Mouse (Mus musculus): ENCODE data around the gene Carmil2. TPM values are rescaled to one million over a fixed set of nuclear protein-coding genes. Genes with fewer than 3 reads are reported as not detected.

Gene Carmil2
- 2.1 and 3.3 TPM in 2 replicates for polyA plus RNA-seq (2014; fragmentation: Nextera tagmentation; extraction: Ambion mirVana)

GRCm38 (mm10) chr8:105685796-105686308 is at the start of gene Carmil2:
Gene Carmil2 (plus strand): TSS chr8:105686274.
- no peak within 1 kb of the TSS for H3K27ac ChIP-seq (ENCODE audit: low read depth, low read length)
- H3K9me3 ChIP-seq (ENCODE audit: control insufficient read depth, low read length): no peaks in the 10 kb centered on the region
- H3K9ac ChIP-seq (ENCODE audit: low read length): 0 out of 2 replicates have a peak within 1 kb of the TSS, but pooled peaks have one; percentile 9
- WGBS: 15% methylated on average over 26 of the region's 26 CpGs
- DNase-seq (ENCODE audit: low spot score, missing footprints) (peak; percentile 93), ATAC-seq (ENCODE audit: low FRiP score) (peak; percentile 40; the same call in 1 of the 2 replicates)
- H3K27me3 ChIP-seq (ENCODE audit: control insufficient read depth, insufficient read depth, low read length): no peaks in the 10 kb centered on the region; the same call in 1 of the 2 replicates
- H3K4me2 ChIP-seq: no peak within 1 kb of the TSS
- H3K36me3 ChIP-seq (ENCODE audit: control insufficient read depth, insufficient read depth, low read length): peaks cover 11% of the 10 kb centered on the region
- H3K4me1 ChIP-seq (ENCODE audit: control insufficient read depth, insufficient read depth, low read length): no peaks in the 10 kb centered on the region
- no peak within 1 kb of the TSS for H3K4me3 ChIP-seq (ENCODE audit: low read depth, low read length)

GRCm38 (mm10) chr8:105636963-105637510 is 49.0 kb upstream of the Carmil2 start, which contains the start of gene Agrp:
Gene Agrp (minus strand): TSS chr8:105637393.
- 0% methylated on average over 60 of the region's 63 CpGs for WGBS
- DNase-seq (ENCODE audit: low spot score, missing footprints): peak; percentile 97

GRCm38 (mm10) chr8:105637601-105638041 is 48.5 kb upstream of the Carmil2 start:
- H3K4me2 ChIP-seq: peak overlapping the region; percentile 70
- H3K9ac ChIP-seq (ENCODE audit: low read length): peak overlapping the region; percentile 100
- peak overlapping the region; percentile 94 for H3K4me3 ChIP-seq (ENCODE audit: low read depth, low read length)
- H3K4me1 ChIP-seq (ENCODE audit: control insufficient read depth, insufficient read depth, low read length): peaks cover 14% of the 10 kb centered on the region
- no peaks in the 10 kb centered on the region for H3K27me3 ChIP-seq (ENCODE audit: control insufficient read depth, insufficient read depth, low read length)
- peak overlapping the region; percentile 100 for H3K27ac ChIP-seq (ENCODE audit: low read depth, low read length)
- DNase-seq (ENCODE audit: low spot score, missing footprints) (peak; percentile 94), ATAC-seq (ENCODE audit: low FRiP score) (no peak)
- H3K9me3 ChIP-seq (ENCODE audit: control insufficient read depth, low read length): no peaks in the 10 kb centered on the region
- WGBS: under 1% methylated on average over 11 of the region's 11 CpGs
- no peaks in the 10 kb centered on the region for H3K36me3 ChIP-seq (ENCODE audit: control insufficient read depth, insufficient read depth, low read length)

More at GRCm38 (mm10) chr8:105636963-105637510, 49.0 kb upstream of the Carmil2 start, which contains the start of gene Agrp:
- H3K9ac ChIP-seq (ENCODE audit: low read length): peak within 1 kb of the TSS; percentile 100
- H3K4me2 ChIP-seq: peak within 1 kb of the TSS; percentile 93
- no peaks in the 10 kb centered on the region for H3K27me3 ChIP-seq (ENCODE audit: control insufficient read depth, insufficient read depth, low read length)
- H3K4me1 ChIP-seq (ENCODE audit: control insufficient read depth, insufficient read depth, low read length): peaks cover 14% of the 10 kb centered on the region
- no peaks in the 10 kb centered on the region for H3K9me3 ChIP-seq (ENCODE audit: control insufficient read depth, low read length)
- peak; percentile 46 for ATAC-seq (ENCODE audit: low FRiP score)
- peak within 1 kb of the TSS; percentile 100 for H3K27ac ChIP-seq (ENCODE audit: low read depth, low read length)
- peak within 1 kb of the TSS; percentile 94 for H3K4me3 ChIP-seq (ENCODE audit: low read depth, low read length)
- H3K36me3 ChIP-seq (ENCODE audit: control insufficient read depth, insufficient read depth, low read length): no peaks in the 10 kb centered on the region

- H3K4me2 ChIP-seq: peak overlapping the region; percentile 70; the same call in 1 of the 2 replicates
- H3K4me3 ChIP-seq (ENCODE audit: low read depth, low read length): peak overlapping the region; percentile 94; the same call in 1 of the 2 replicates
- no peak for ATAC-seq (ENCODE audit: low FRiP score)
Measured at GRCm38 (mm10) chr8:105638510-105638909, 47.6 kb upstream of the Carmil2 start.

GRCm38 (mm10) chr8:105639835-105640234 is 46.2 kb upstream of the Carmil2 start:
- ATAC-seq (ENCODE audit: low FRiP score): no peak

More at GRCm38 (mm10) chr8:105638510-105638909, 47.6 kb upstream of the Carmil2 start:
- no peak for DNase-seq (ENCODE audit: low spot score, missing footprints)
- Histone ChIP-seq H3K4me1 (ENCODE audit: control insufficient read depth, insufficient read depth, low read length) (peaks cover 14% of the 10 kb centered on the region), H3K36me3 (ENCODE audit: control insufficient read depth, insufficient read depth, low read length) (peaks cover 2% of the 10 kb centered on the region; the same call in 1 of the 2 replicates), H3K27ac (ENCODE audit: low read depth, low read length) (no peak overlapping the region), H3K9ac (ENCODE audit: low read length) (no peak overlapping the region), H3K27me3 (ENCODE audit: control insufficient read depth, insufficient read depth, low read length) (no peaks in the 10 kb centered on the region), H3K9me3 (ENCODE audit: control insufficient read depth, low read length) (no peaks in the 10 kb centered on the region)
- WGBS: 86% methylated on average over 4 of the region's 4 CpGs

GRCm38 (mm10) chr8:105640511-105640910 is 45.6 kb upstream of the Carmil2 start:
- Histone ChIP-seq H3K4me3 (ENCODE audit: low read depth, low read length) (no peak overlapping the region), H3K4me2 (no peak overlapping the region), H3K27ac (ENCODE audit: low read depth, low read length) (no peak overlapping the region), H3K27me3 (ENCODE audit: control insufficient read depth, insufficient read depth, low read length) (no peaks in the 10 kb centered on the region), H3K9ac (ENCODE audit: low read length) (no peak overlapping the region), H3K4me1 (ENCODE audit: control insufficient read depth, insufficient read depth, low read length) (peaks cover 11% of the 10 kb centered on the region), H3K9me3 (ENCODE audit: control insufficient read depth, low read length) (no peaks in the 10 kb centered on the region), H3K36me3 (ENCODE audit: control insufficient read depth, insufficient read depth, low read length) (peaks cover 9% of the 10 kb centered on the region; the same call in 1 of the 2 replicates)
- 93% methylated on average over 2 of the region's 2 CpGs for WGBS
- ATAC-seq (ENCODE audit: low FRiP score): no peak
- no peak for DNase-seq (ENCODE audit: low spot score, missing footprints)

More at GRCm38 (mm10) chr8:105639835-105640234, 46.2 kb upstream of the Carmil2 start:
- Histone ChIP-seq H3K36me3 (ENCODE audit: control insufficient read depth, insufficient read depth, low read length) (peaks cover 9% of the 10 kb centered on the region; the same call in 1 of the 2 replicates), H3K27ac (ENCODE audit: low read depth, low read length) (no peak overlapping the region), H3K9me3 (ENCODE audit: control insufficient read depth, low read length) (no peaks in the 10 kb centered on the region), H3K4me2 (no peak overlapping the region), H3K4me3 (ENCODE audit: low read depth, low read length) (no peak overlapping the region), H3K27me3 (ENCODE audit: control insufficient read depth, insufficient read depth, low read length) (no peaks in the 10 kb centered on the region), H3K9ac (ENCODE audit: low read length) (no peak overlapping the region), H3K4me1 (ENCODE audit: control insufficient read depth, insufficient read depth, low read length) (peaks cover 14% of the 10 kb centered on the region)
- 84% methylated on average over 1 of the region's 1 CpGs for WGBS
- DNase-seq (ENCODE audit: low spot score, missing footprints): no peak

- Histone ChIP-seq H3K36me3 (ENCODE audit: control insufficient read depth, insufficient read depth, low read length) (peaks cover 11% of the 10 kb centered on the region; the same call in 1 of the 2 replicates), H3K27ac (ENCODE audit: low read depth, low read length) (no peak overlapping the region), H3K9ac (ENCODE audit: low read length) (no peak overlapping the region), H3K27me3 (ENCODE audit: control insufficient read depth, insufficient read depth, low read length) (no peaks in the 10 kb centered on the region), H3K4me3 (ENCODE audit: low read depth, low read length) (no peak overlapping the region), H3K4me1 (ENCODE audit: control insufficient read depth, insufficient read depth, low read length) (no peaks in the 10 kb centered on the region), H3K9me3 (ENCODE audit: control insufficient read depth, low read length) (no peaks in the 10 kb centered on the region), H3K4me2 (no peak overlapping the region)
- ATAC-seq (ENCODE audit: low FRiP score) (no peak), DNase-seq (ENCODE audit: low spot score, missing footprints) (peak; percentile 80)
- 93% methylated on average over 1 of the region's 1 CpGs for WGBS
Measured at GRCm38 (mm10) chr8:105645205-105645604, 40.9 kb upstream of the Carmil2 start.

- no peaks in the 10 kb centered on the region for H3K9me3 ChIP-seq (ENCODE audit: control insufficient read depth, low read length)
- H3K4me3 ChIP-seq (ENCODE audit: low read depth, low read length): no peak overlapping the region
- 97% methylated on average over 1 of the region's 1 CpGs for WGBS
- no peak overlapping the region for H3K27ac ChIP-seq (ENCODE audit: low read depth, low read length)
- ATAC-seq (ENCODE audit: low FRiP score): no peak
- H3K4me1 ChIP-seq (ENCODE audit: control insufficient read depth, insufficient read depth, low read length): no peaks in the 10 kb centered on the region
- no peak overlapping the region for H3K4me2 ChIP-seq
- H3K36me3 ChIP-seq (ENCODE audit: control insufficient read depth, insufficient read depth, low read length): peaks cover 9% of the 10 kb centered on the region
- no peaks in the 10 kb centered on the region for H3K27me3 ChIP-seq (ENCODE audit: control insufficient read depth, insufficient read depth, low read length)
- no peak for DNase-seq (ENCODE audit: low spot score, missing footprints)
- H3K9ac ChIP-seq (ENCODE audit: low read length): no peak overlapping the region
Measured at GRCm38 (mm10) chr8:105648929-105649328, 37.1 kb upstream of the Carmil2 start.

- Histone ChIP-seq H3K9ac (ENCODE audit: low read length) (no peak overlapping the region), H3K4me1 (ENCODE audit: control insufficient read depth, insufficient read depth, low read length) (no peaks in the 10 kb centered on the region), H3K27ac (ENCODE audit: low read depth, low read length) (no peak overlapping the region), H3K27me3 (ENCODE audit: control insufficient read depth, insufficient read depth, low read length) (no peaks in the 10 kb centered on the region), H3K9me3 (ENCODE audit: control insufficient read depth, low read length) (no peaks in the 10 kb centered on the region), H3K4me2 (no peak overlapping the region), H3K4me3 (ENCODE audit: low read depth, low read length) (no peak overlapping the region), H3K36me3 (ENCODE audit: control insufficient read depth, insufficient read depth, low read length) (peaks cover 3% of the 10 kb centered on the region; the same call in 1 of the 2 replicates)
- ATAC-seq (ENCODE audit: low FRiP score): no peak
- no peak for DNase-seq (ENCODE audit: low spot score, missing footprints)
Measured at GRCm38 (mm10) chr8:105657641-105658040, 28.4 kb upstream of the Carmil2 start.

Measured in midbrain, embryonic 11.5 days (tissue).